Mouse (Mus musculus): Measurements from ENCODE around the gene Tcf12. TPM values are rescaled to one million over a fixed set of nuclear protein-coding genes. Genes with fewer than 3 reads are reported as not detected.

The Tcf12 gene
- total RNA-seq, 2 experiments from 2014 or later = 82.5 to 95.3 TPM

DNA sequence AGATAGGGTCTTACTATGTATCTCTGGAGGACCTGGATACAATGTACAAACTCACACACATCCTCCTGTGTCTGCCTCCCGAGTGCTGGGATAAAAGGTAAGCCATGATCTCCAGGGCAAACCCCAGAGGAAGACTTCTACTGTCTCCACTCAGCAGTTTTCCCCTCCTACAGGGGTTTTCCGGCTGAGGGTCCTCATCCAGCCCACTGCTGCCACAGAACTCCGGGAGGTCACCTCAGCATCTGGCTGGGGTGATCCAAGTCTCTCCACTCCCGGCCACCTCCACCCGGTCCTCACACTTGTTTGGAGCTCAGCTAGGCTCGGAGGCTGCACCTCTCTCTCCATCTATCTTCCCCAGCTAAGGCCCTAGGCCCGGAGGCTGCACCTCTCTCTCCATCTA, 308.4 kb downstream of the Tcf12 start:
- DNase-seq = no peak

GRCm38 (mm10) chr9:71799598-71799997, 312.1 kb downstream of the Tcf12 start:
- DNase-seq = no peak

GRCm38 (mm10) chr9:71798176-71798575, 313.5 kb downstream of the Tcf12 start:
- DNase-seq = no peak

Small RNA genes lying within 50 kb of the gene (microRNA-seq; reads per million reads assigned to microRNA genes)
- gene Gm27450 = not detected

Other genes with a start within 250 kb of the Tcf12 start
- 10 to 100 TPM; 27.6 to 46.9 TPM for gene Zfp280d, start 163.0 kb upstream of the Tcf12 start, total RNA-seq (2021)

All from adrenal gland, postnatal 10 days (tissue).